Mouse (Mus musculus) adrenal gland, postnatal 10 days (tissue): ENCODE measurements around the gene Hapln1. TPM values are rescaled to one million over a fixed set of nuclear protein-coding genes. Genes with fewer than 3 reads are reported as not detected.
A peak's percentile ranks its signal among the peaks of the same experiment; 100 is the strongest.

Source experiments
- DNase-seq: peaks from one replicate; pipeline ENCODE4 v3.0.0; 2021; ENCODE audit warnings: mixed read lengths
- long read RNA-seq, 2 experiments: library from polyadenylated mRNA; stranded (forward); transcript quantifications; one replicate each; pipeline ENCODE4 v2.0.0; 2021
- total RNA-seq, 2 experiments: library from RNA; stranded (reverse); gene quantifications; 2 replicates each; pipeline ENCODE4 v1.2.3; 2021

Hapln1 gene
- 1 to 10 TPM; 4.0 to 4.6 TPM for total RNA-seq
- long read RNA-seq, experiment 1, full-length matches to known transcripts, result 5 of 6 reads
- long read RNA-seq, experiment 1, partial matches to known transcripts, result 0 of 6 reads
- long read RNA-seq, experiment 1, other reads (novel, unspliced or antisense), result 1 of 6 reads
- long read RNA-seq, experiment 2, result 0 reads

- DNase-seq, result peak; percentile 56
Observed at GRCm38 (mm10) chr13:89539205-89539886, at the start of gene Hapln1. Gene Hapln1 (plus strand): TSS chr13:89539796.

- DNase-seq, result no peak
Observed at GRCm38 (mm10) chr13:89493169-89493568, 46.4 kb upstream of the Hapln1 start.

GRCm38 (mm10) chr13:89493678-89494077 lies 45.9 kb upstream of the Hapln1 start:
- DNase-seq, result no peak

- no peak for DNase-seq
Observed at GRCm38 (mm10) chr13:89496569-89496968, 43.0 kb upstream of the Hapln1 start.

GRCm38 (mm10) chr13:89499419-89499818 lies 40.2 kb upstream of the Hapln1 start:
- no peak for DNase-seq

GRCm38 (mm10) chr13:89521507-89521908 lies 18.1 kb upstream of the Hapln1 start:
- DNase-seq, result no peak

- DNase-seq, result no peak
Observed at GRCm38 (mm10) chr13:89528716-89529115, 10.9 kb upstream of the Hapln1 start.

GRCm38 (mm10) chr13:89530386-89530785 lies 9.2 kb upstream of the Hapln1 start:
- no peak for DNase-seq

GRCm38 (mm10) chr13:89539887-89540264 lies 280 bp downstream of the Hapln1 start:
- DNase-seq, result no peak

GRCm38 (mm10) chr13:89540301-89540982 lies 846 bp downstream of the Hapln1 start:
- DNase-seq, result no peak

GRCm38 (mm10) chr13:89543003-89543402 lies 3.4 kb downstream of the Hapln1 start:
- DNase-seq, result peak; percentile 45

- DNase-seq, result peak; percentile 77
Observed at GRCm38 (mm10) chr13:89548203-89548740, 8.7 kb downstream of the Hapln1 start.

GRCm38 (mm10) chr13:89549507-89549906 lies 9.9 kb downstream of the Hapln1 start:
- no peak for DNase-seq

- peak; percentile 6 for DNase-seq
Observed at GRCm38 (mm10) chr13:89551502-89551901, 11.9 kb downstream of the Hapln1 start.

GRCm38 (mm10) chr13:89564518-89564917 lies 24.9 kb downstream of the Hapln1 start:
- no peak for DNase-seq

- DNase-seq, result no peak
Observed at GRCm38 (mm10) chr13:89566300-89566699, 26.7 kb downstream of the Hapln1 start.

GRCm38 (mm10) chr13:89579115-89579514 lies 39.5 kb downstream of the Hapln1 start:
- no peak for DNase-seq

- no peak for DNase-seq
Observed at GRCm38 (mm10) chr13:89583138-89583746, 43.6 kb downstream of the Hapln1 start.

- DNase-seq, result no peak
Observed at GRCm38 (mm10) chr13:89583747-89584738, 44.4 kb downstream of the Hapln1 start.

- DNase-seq, result peak; percentile 19
Observed at GRCm38 (mm10) chr13:89585144-89585543, 45.5 kb downstream of the Hapln1 start.

- no peak for DNase-seq
Observed at GRCm38 (mm10) chr13:89595105-89595504, 55.5 kb downstream of the Hapln1 start.

- no peak for DNase-seq
Observed at GRCm38 (mm10) chr13:89597354-89597753, 57.8 kb downstream of the Hapln1 start.
